Mouse (Mus musculus) C2C12 (cell line): ENCODE results near the gene Spi1.

ENCODE experiments used
- CEBPB ChIP-seq: IDR thresholded peaks from one replicate; pipeline ENCODE4 v1.6.1; 2011; ENCODE audit warnings: low read depth, mild to moderate bottlenecking, control low read depth, moderate library complexity
- CTCF ChIP-seq: IDR thresholded peaks from one replicate; pipeline ENCODE4 v1.5.1; 2011; ENCODE audit not compliant: control insufficient read depth, insufficient read depth, insufficient read length
- FOSL1 ChIP-seq: IDR thresholded peaks from one replicate; pipeline ENCODE4 v1.8.0; 2011; ENCODE audit warnings: mild to moderate bottlenecking, low read length; ENCODE audit not compliant: poor library complexity, insufficient read depth, severe bottlenecking
- MAX ChIP-seq: IDR thresholded peaks from one replicate; pipeline ENCODE4 v1.6.1; 2011; ENCODE audit warnings: mild to moderate bottlenecking, control low read depth
- USF1 ChIP-seq: IDR thresholded peaks from one replicate; pipeline ENCODE4 v1.6.1; 2011; ENCODE audit warnings: low read depth, mild to moderate bottlenecking, control low read depth, moderate library complexity

DNA sequence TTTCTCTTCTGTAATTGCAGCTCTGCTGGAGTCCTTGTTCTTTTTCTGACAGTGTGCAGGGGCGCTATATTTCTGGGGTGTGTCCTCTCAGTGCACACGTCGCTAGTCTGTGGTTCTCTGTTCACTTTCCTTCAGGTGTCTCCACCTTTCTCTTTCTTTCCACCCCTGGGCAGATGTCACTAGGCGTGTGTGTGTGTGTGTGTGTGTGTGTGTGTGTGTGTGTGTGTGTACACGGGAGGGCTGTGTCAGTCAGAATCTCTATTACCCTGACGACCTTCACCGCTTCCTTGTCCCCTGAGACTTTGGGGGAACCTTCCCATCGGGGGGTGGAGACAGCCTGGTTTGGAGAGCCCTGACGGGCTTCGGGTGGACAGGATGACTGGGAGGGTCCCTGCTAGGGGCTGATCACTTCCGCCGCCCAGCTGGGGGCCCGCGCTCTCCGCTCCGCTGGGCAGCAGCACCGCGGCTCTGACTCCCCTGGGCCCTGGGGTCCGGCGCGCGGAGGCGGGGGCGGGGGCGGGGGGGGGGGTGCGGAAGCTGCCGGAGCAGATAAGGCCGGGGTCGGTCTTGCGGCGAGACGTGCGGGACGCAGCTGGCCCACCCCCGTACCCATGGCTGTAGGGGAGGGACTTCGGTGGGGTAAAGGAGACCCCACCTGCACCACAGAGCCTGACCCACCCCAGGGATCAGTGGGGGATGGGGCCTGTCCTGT lies 3.7 kb upstream of the Spi1 start:
- TF ChIP-seq CTCF (no peak), MAX (no peak), USF1 (no peak), FOSL1 (no peak), CEBPB (no peak)
